Mouse (Mus musculus) lung, embryonic 14.5 days (tissue): ENCODE measurements around the gene Jsrp1. TPM values are rescaled to one million over a fixed set of nuclear protein-coding genes. Genes with fewer than 3 reads are reported as not detected.
A peak's percentile ranks its signal among the peaks of the same experiment; 100 is the strongest.

Source experiments
- ATAC-seq: fragments of 200-750 bp; cut with Nextera tagmentation; 2 replicates; pipeline ENCODE4 v1.8.0; 2017; ENCODE audit warnings: mild to moderate bottlenecking, moderate TSS enrichment, moderate library complexity; ENCODE audit not compliant: insufficient read depth
- DNase-seq: peaks from one replicate; pipeline ENCODE4 v3.0.0-alpha.2; 2015
- H3K27ac ChIP-seq: fragments of 300-500 bp; sonication (generic); 2 replicates; pipeline ENCODE4 v1.5.1; 2014; ENCODE audit warnings: low read depth, mild to moderate bottlenecking, moderate library complexity
- H3K27me3 ChIP-seq: fragments of 300-500 bp; sonication (generic); 2 replicates; pipeline ENCODE4 v1.6.1; 2014; ENCODE audit warnings: low read length, control low read depth; ENCODE audit not compliant: insufficient read depth
- H3K36me3 ChIP-seq: fragments of 300-500 bp; sonication (generic); 2 replicates; pipeline ENCODE4 v1.6.1; 2014; ENCODE audit warnings: control low read depth; ENCODE audit not compliant: insufficient read depth
- H3K4me1 ChIP-seq: fragments of 300-500 bp; sonication (generic); 2 replicates; pipeline ENCODE4 v1.6.1; 2014; ENCODE audit warnings: antibody characterized with exemption, control low read depth; ENCODE audit not compliant: insufficient read depth
- H3K4me2 ChIP-seq: fragments of 300-500 bp; sonication (generic); 2 replicates; pipeline ENCODE4 v1.6.1; 2014; ENCODE audit warnings: mild to moderate bottlenecking
- H3K4me3 ChIP-seq: fragments of 300-500 bp; sonication (generic); 2 replicates; pipeline ENCODE4 v1.5.1; 2014; ENCODE audit warnings: low read depth, low read length
- H3K9ac ChIP-seq: fragments of 300-500 bp; sonication (generic); 2 replicates; pipeline ENCODE4 v1.6.1; 2014
- H3K9me3 ChIP-seq: fragments of 300-500 bp; sonication (generic); 2 replicates; pipeline ENCODE4 v1.6.1; 2016; ENCODE audit warnings: low read depth, low read length, control low read depth
- CTCF ChIP-seq: IDR thresholded peaks from 2 replicates; pipeline ENCODE4 v1.5.1; 2016; ENCODE audit warnings: antibody characterized with exemption, low read depth
- WGBS: fragments of 180-500 bp; shearing (Covaris S2); extraction: QIAGEN DNeasy Blood & Tissue Kit; methylation state at CpG from one replicate; pipeline ENCODE4 v1.1.7; 2014; 5-methylcytosine and 5-hydroxymethylcytosine counted together
- microRNA counts: library from miRNA; unstranded; fragments of <30 nt; microRNA quantifications from one replicate; lab custom pipeline; 2016
- microRNA-seq: library from miRNA; unstranded; fragments of <30 nt; microRNA quantifications from one replicate; pipeline ENCODE4, GENCODE M21; 2016; ENCODE audit warnings: borderline number of aligned reads
- polyA plus RNA-seq: library from polyadenylated mRNA; unstranded; fragments of >200 nt; fragmentation: Nextera tagmentation; extraction: Ambion mirVana; gene quantifications from 2 replicates; pipeline ENCODE4 v1.2.1, GENCODE M21; 2014

Jsrp1 gene
- polyA plus RNA-seq, 1 experiment from 2014 or later = 0.97 TPM

DNA sequence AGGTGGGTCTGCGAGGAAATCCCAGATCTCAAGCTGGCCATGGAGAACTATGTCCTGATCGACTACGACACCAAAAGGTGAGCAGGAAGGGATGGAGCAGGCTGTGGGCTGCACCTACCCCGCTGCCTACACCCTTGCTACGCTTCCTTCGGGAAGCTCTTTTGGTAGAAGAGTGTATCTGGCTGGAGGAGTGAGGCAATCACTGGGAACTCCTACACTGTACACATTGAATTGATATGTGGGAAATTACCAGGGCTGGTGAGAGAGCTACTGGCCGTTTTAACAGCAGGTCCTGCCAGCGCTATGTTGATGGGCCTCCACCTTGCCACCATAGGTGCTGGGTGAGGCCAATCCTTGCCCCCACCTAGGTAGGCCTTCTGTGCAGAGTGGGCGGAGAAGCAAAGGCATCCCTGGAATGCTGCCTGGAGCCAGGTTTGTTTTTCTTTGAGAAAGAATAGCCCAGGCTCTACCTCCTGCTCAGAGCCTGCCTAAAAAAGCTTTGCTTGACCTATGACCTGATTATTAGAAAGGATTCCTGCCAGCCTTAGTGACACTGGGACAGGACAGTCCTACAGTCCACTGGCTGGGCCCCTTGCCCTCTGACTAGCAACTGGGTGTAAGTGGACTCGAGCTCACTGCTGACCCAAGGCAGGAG is 47.0 kb downstream of the Jsrp1 start:
- TF ChIP-seq CTCF = no peak
- no peak overlapping the region for H3K4me2 ChIP-seq
- no peaks in the 10 kb centered on the region for H3K4me1 ChIP-seq
- no peak overlapping the region for H3K9ac ChIP-seq
- H3K27me3 ChIP-seq = no peaks in the 10 kb centered on the region
- WGBS = 49% methylated on average over 10 of the region's 10 CpGs
- H3K9me3 ChIP-seq = no peaks in the 10 kb centered on the region
- no peak overlapping the region for H3K4me3 ChIP-seq
- H3K36me3 ChIP-seq = peaks cover 62% of the 10 kb centered on the region
- no peak overlapping the region; the same call in 1 of the 2 replicates for H3K27ac ChIP-seq
- ATAC-seq = 0 out of 2 replicates have a peak, but pooled peaks have one; percentile 31
- peak; percentile 30 for DNase-seq

GRCm38 (mm10) chr10:80765746-80766145 is 47.6 kb downstream of the Jsrp1 start:
- TF ChIP-seq CTCF = no peak
- 0 out of 2 replicates have a peak, but pooled peaks cover 2% of the 10 kb centered on the region for H3K4me1 ChIP-seq
- peaks cover 57% of the 10 kb centered on the region for H3K36me3 ChIP-seq
- no peak overlapping the region for H3K4me2 ChIP-seq
- H3K4me3 ChIP-seq = no peak overlapping the region
- ATAC-seq (no peak), DNase-seq (no peak)
- no peaks in the 10 kb centered on the region for H3K27me3 ChIP-seq
- no peak overlapping the region; the same call in 1 of the 2 replicates for H3K27ac ChIP-seq
- WGBS = 56% methylated on average over 2 of the region's 2 CpGs
- no peak overlapping the region for H3K9ac ChIP-seq
- H3K9me3 ChIP-seq = no peaks in the 10 kb centered on the region

DNA sequence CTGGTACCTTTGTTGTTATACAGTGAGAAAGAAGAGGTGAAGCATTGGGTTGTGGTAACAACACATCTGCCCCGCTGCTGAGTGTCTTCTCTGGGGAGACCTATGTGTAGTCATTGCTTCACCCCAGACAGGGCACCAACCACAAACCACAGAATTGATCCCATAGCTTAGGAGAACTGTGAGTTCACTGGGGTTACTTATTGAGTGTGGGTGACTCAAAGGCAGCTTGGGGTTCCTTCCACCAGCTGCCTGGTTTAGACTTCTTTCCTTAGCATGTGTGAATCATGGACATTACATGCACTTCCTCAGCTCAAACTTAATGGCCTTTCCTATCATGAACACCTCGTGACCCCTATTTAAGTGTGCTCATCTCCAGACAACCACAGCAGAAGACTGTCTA is 49.8 kb downstream of the Jsrp1 start:
- 84% methylated on average over 2 of the region's 2 CpGs for WGBS
- no peak for TF ChIP-seq CTCF
- 0 out of 2 replicates have a peak, but pooled peaks cover 2% of the 10 kb centered on the region for H3K4me1 ChIP-seq

GRCm38 (mm10) chr10:80761821-80762220 is 51.5 kb downstream of the Jsrp1 start:
- H3K36me3 ChIP-seq = peaks cover 23% of the 10 kb centered on the region
- no peak overlapping the region for H3K4me2 ChIP-seq
- H3K4me3 ChIP-seq = no peak overlapping the region
- H3K9me3 ChIP-seq = no peaks in the 10 kb centered on the region
- no peak for ATAC-seq
- peaks cover 10% of the 10 kb centered on the region; the same call in 1 of the 2 replicates for H3K4me1 ChIP-seq
- no peak for TF ChIP-seq CTCF
- WGBS = 63% methylated on average over 3 of the region's 3 CpGs
- DNase-seq = no peak
- H3K9ac ChIP-seq = no peak overlapping the region
- no peaks in the 10 kb centered on the region for H3K27me3 ChIP-seq
- no peak overlapping the region for H3K27ac ChIP-seq

More for the DNA sequence above, 49.8 kb downstream of the Jsrp1 start:
- ATAC-seq = no peak
- H3K4me3 ChIP-seq = no peak overlapping the region
- H3K4me2 ChIP-seq = no peak overlapping the region
- no peak overlapping the region for H3K27ac ChIP-seq
- no peak overlapping the region for H3K9ac ChIP-seq
- no peaks in the 10 kb centered on the region for H3K9me3 ChIP-seq
- H3K36me3 ChIP-seq = peaks cover 38% of the 10 kb centered on the region
- no peak for DNase-seq
- H3K27me3 ChIP-seq = no peaks in the 10 kb centered on the region

DNA sequence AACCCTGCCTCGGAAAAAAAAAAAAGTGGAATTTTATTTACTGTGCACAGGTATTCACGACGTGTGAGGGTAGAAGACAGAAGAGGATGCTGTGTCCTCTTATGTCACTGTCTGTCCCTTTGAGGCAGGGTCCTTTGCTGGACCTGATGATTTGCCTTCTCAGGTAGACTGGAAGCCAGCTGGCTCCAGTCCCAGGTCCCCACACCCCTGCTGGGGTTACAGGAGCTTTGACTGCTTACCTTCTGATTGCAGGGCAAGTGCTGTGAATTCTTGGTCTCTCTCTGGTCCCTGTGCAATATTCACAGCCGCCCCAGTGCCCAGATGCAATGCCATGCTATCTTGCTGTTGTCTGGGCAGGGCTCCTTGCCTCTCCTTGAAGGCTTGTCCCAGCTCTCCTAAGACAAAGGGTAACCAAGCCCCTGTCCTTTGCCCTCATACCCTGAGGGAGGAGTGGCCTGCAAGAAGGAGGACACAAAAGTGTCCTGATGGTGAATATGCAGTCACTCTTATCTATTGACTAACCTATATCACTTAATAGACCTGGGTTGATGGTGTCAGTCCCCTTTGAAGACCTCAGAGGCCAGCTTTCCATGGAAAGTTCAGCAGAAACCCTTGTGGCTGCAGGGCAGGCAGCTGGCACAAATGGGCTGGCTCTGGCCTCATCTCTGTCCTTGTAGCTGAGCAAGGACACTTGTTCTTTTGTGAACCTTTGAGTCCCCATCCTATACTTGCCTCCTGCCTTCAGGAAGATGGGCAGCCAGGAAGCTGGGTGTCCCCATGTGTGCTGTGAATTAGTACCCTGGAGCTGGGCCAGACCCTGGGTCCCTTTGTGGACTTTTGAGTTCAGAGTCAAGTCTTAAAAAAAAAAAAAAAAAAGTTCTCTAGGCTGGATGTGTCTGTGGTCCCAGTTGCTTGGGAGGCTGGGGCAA is 52.4 kb downstream of the Jsrp1 start:
- ATAC-seq = no peak
- H3K9ac ChIP-seq = no peak overlapping the region
- H3K36me3 ChIP-seq = peaks cover 14% of the 10 kb centered on the region; the same call in 1 of the 2 replicates
- H3K27me3 ChIP-seq = no peaks in the 10 kb centered on the region
- DNase-seq = no peak
- TF ChIP-seq CTCF = no peak
- H3K27ac ChIP-seq = no peak overlapping the region
- H3K4me3 ChIP-seq = no peak overlapping the region
- WGBS = 86% methylated on average over 4 of the region's 4 CpGs
- no peaks in the 10 kb centered on the region for H3K9me3 ChIP-seq
- H3K4me1 ChIP-seq = peaks cover 19% of the 10 kb centered on the region
- H3K4me2 ChIP-seq = no peak overlapping the region

DNA sequence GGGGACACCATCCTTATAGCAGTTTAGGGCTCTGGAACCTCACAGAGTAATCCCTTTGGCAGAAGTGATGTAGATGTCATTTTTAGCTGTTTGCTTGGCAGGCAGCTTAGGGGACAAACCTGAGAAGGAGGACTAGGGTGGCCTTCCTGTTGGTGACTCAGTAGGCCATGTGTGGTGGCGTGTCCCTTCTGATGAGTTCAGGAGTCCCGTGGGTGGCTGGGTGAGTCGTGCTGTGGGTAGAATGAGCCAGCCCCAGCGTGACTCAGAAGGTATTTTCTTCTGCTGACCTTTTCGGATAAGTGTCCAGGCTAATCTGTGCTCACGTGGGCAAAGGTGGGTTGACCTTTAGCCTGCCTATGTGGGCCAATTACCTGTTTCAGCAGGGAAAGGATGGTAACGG is 54.6 kb downstream of the Jsrp1 start:
- TF ChIP-seq CTCF = no peak
- Histone ChIP-seq H3K27ac (no peak overlapping the region), H3K9me3 (no peaks in the 10 kb centered on the region), H3K9ac (no peak overlapping the region), H3K4me1 (peaks cover 20% of the 10 kb centered on the region), H3K4me3 (no peak overlapping the region), H3K36me3 (no peaks in the 10 kb centered on the region), H3K4me2 (no peak overlapping the region), H3K27me3 (no peaks in the 10 kb centered on the region)
- ATAC-seq (no peak), DNase-seq (no peak)
- 77% methylated on average over 7 of the region's 7 CpGs for WGBS

MicroRNAs encoded within 50 kb of the gene (microRNA counts, 519-probe panel; counts per million panel counts)
- 30.5 counts per million for microRNA mmu-miR-1982 (lab: Ali Mortazavi, UCI)

Small RNA genes within 50 kb of the gene (microRNA-seq; reads per million reads assigned to microRNA genes)
- 4.3 reads per million, percentile 15 among the genes with 10 or more reads in this experiment for gene Mir1982

Other genes starting within 250 kb of the Jsrp1 start
- gene Klf16, start 236.2 kb downstream of the Jsrp1 start, polyA plus RNA-seq = 9.5 and 11.8 TPM in 2 replicates
- gene Abhd17a, start 223.2 kb downstream of the Jsrp1 start, polyA plus RNA-seq = 151 and 153 TPM in 2 replicates
- gene Scamp4, start 210.6 kb downstream of the Jsrp1 start, polyA plus RNA-seq = 90.5 and 92.8 TPM in 2 replicates
- 8.7 and 10.1 TPM in 2 replicates for gene Adat3, start 210.6 kb downstream of the Jsrp1 start, polyA plus RNA-seq
- gene Gm49322, start 207.5 kb downstream of the Jsrp1 start, polyA plus RNA-seq = 2.4 and 3.1 TPM in 2 replicates
- 105 and 124 TPM in 2 replicates for gene Csnk1g2, start 190.7 kb downstream of the Jsrp1 start, polyA plus RNA-seq
- gene Btbd2, start 156.4 kb downstream of the Jsrp1 start, polyA plus RNA-seq = 82.5 and 101 TPM in 2 replicates
- 102 and 110 TPM in 2 replicates for gene Mknk2, start 135.4 kb downstream of the Jsrp1 start, polyA plus RNA-seq
- gene Mob3a, start 111.5 kb downstream of the Jsrp1 start, polyA plus RNA-seq = 35.1 and 40.3 TPM in 2 replicates
- gene Izumo4, start 111.3 kb downstream of the Jsrp1 start, polyA plus RNA-seq = 6.7 and 7.3 TPM in 2 replicates
- gene Ap3d1, start 71.2 kb downstream of the Jsrp1 start, polyA plus RNA-seq = 62.0 and 69.6 TPM in 2 replicates
- gene Dot1l, start 58.3 kb downstream of the Jsrp1 start, polyA plus RNA-seq = 26.9 and 29.1 TPM in 2 replicates
- gene Sf3a2, start 15.3 kb downstream of the Jsrp1 start, polyA plus RNA-seq = 97.2 and 98.4 TPM in 2 replicates
- 113 and 121 TPM in 2 replicates for gene Plekhj1, start 14.9 kb downstream of the Jsrp1 start, polyA plus RNA-seq
- gene Amh, start 8.3 kb downstream of the Jsrp1 start, polyA plus RNA-seq = 0.11 and 0.14 TPM in 2 replicates
- 1,866 and 1,984 TPM in 2 replicates for gene Oaz1, start 13.2 kb upstream of the Jsrp1 start, polyA plus RNA-seq
- gene Lingo3, start 30.5 kb upstream of the Jsrp1 start, polyA plus RNA-seq = 0.05 and 0.17 TPM in 2 replicates
- 334 and 337 TPM in 2 replicates for gene Lsm7, start 41.7 kb upstream of the Jsrp1 start, polyA plus RNA-seq
- 32.3 and 38.7 TPM in 2 replicates for gene Sppl2b, start 41.8 kb upstream of the Jsrp1 start, polyA plus RNA-seq
- 0.05 TPM in 1 of 2 replicates, not detected in the other for gene Tmprss9, start 58.4 kb upstream of the Jsrp1 start, polyA plus RNA-seq
- 315 and 321 TPM in 2 replicates for gene Timm13, start 87.5 kb upstream of the Jsrp1 start, polyA plus RNA-seq
- gene Lmnb2, start 104.7 kb upstream of the Jsrp1 start, polyA plus RNA-seq = 22.9 and 24.4 TPM in 2 replicates
- 18.3 and 24.6 TPM in 2 replicates for gene Gadd45b, start 116.6 kb upstream of the Jsrp1 start, polyA plus RNA-seq
- 4.5 and 5.7 TPM in 2 replicates for gene Gng7, start 201.4 kb upstream of the Jsrp1 start, polyA plus RNA-seq
- gene Diras1, start 212.2 kb upstream of the Jsrp1 start, polyA plus RNA-seq = 0.08 and 0.09 TPM in 2 replicates
- gene Slc39a3, start 223.9 kb upstream of the Jsrp1 start, polyA plus RNA-seq = 11.7 and 15.2 TPM in 2 replicates
- gene Sgta, start 246.7 kb upstream of the Jsrp1 start, polyA plus RNA-seq = 172 and 186 TPM in 2 replicates